Mouse (Mus musculus) midbrain, embryonic 15.5 days (tissue): ENCODE measurements around the gene Papln. TPM values are rescaled to one million over a fixed set of nuclear protein-coding genes. Genes with fewer than 3 reads are reported as not detected.

Source experiments
- ATAC-seq: fragments of 200-750 bp; cut with Nextera tagmentation; replicated peaks from 2 replicates; pipeline ENCODE4 v1.8.0; 2017; ENCODE audit warnings: moderate TSS enrichment
- H3K27ac ChIP-seq: fragments of 300-500 bp; sonication (generic); 2 replicates; pipeline ENCODE4 v1.5.1; 2015; ENCODE audit warnings: mild to moderate bottlenecking, inconsistent platforms
- H3K27me3 ChIP-seq: fragments of 300-500 bp; sonication (generic); replicated peaks from 2 replicates; pipeline ENCODE4 v1.6.1; 2015; ENCODE audit warnings: inconsistent platforms
- H3K36me3 ChIP-seq: fragments of 300-500 bp; sonication (generic); replicated peaks from 2 replicates; pipeline ENCODE4 v1.6.1; 2015; ENCODE audit warnings: inconsistent platforms
- H3K4me1 ChIP-seq: fragments of 300-500 bp; sonication (generic); 2 replicates; pipeline ENCODE4 v1.6.1; 2015; ENCODE audit warnings: inconsistent platforms
- H3K4me2 ChIP-seq: fragments of 300-500 bp; sonication (generic); 2 replicates; pipeline ENCODE4 v1.6.1; 2015; ENCODE audit warnings: inconsistent platforms, mild to moderate bottlenecking, moderate library complexity
- H3K4me3 ChIP-seq: fragments of 300-500 bp; sonication (generic); 2 replicates; pipeline ENCODE4 v1.5.1; 2015; ENCODE audit warnings: mild to moderate bottlenecking, inconsistent platforms
- H3K9ac ChIP-seq: fragments of 300-500 bp; sonication (generic); 2 replicates; pipeline ENCODE4 v1.6.1; 2015; ENCODE audit warnings: mild to moderate bottlenecking, inconsistent platforms
- H3K9me3 ChIP-seq: fragments of 300-500 bp; sonication (generic); 2 replicates; pipeline ENCODE4 v1.6.1; 2016; ENCODE audit warnings: inconsistent platforms
- WGBS: fragments of 180-500 bp; shearing (Covaris S2); methylation state at CpG from one replicate; pipeline ENCODE4 v1.1.7; 2015; ENCODE audit warnings: mixed read lengths; 5-methylcytosine and 5-hydroxymethylcytosine counted together
- polyA plus RNA-seq: library from polyadenylated mRNA; unstranded; fragments of >200 nt; fragmentation: Nextera tagmentation; extraction: Ambion mirVana; gene quantifications from 2 replicates; pipeline ENCODE4 v1.2.1, GENCODE M21; 2015

Papln gene
- polyA plus RNA-seq, 1 experiment from 2014 or later = 0.22 TPM

GRCm38 (mm10) chr12:83770418-83771256 is 7.2 kb downstream of the Papln start:
- H3K9me3 ChIP-seq = no peaks in the 10 kb centered on the region
- no peaks in the 10 kb centered on the region for H3K36me3 ChIP-seq
- H3K4me2 ChIP-seq = peak overlapping the region; percentile 14
- H3K4me3 ChIP-seq = no peak overlapping the region
- peaks cover 12% of the 10 kb centered on the region for H3K4me1 ChIP-seq
- no peak overlapping the region for H3K27ac ChIP-seq
- no peaks in the 10 kb centered on the region for H3K27me3 ChIP-seq
- H3K9ac ChIP-seq = no peak overlapping the region
- ATAC-seq = 0 out of 2 replicates have a peak, but pooled peaks have one; percentile 48
- 5% methylated on average over 25 of the region's 25 CpGs for WGBS

- no peak for ATAC-seq
- Histone ChIP-seq H3K9ac (no peak overlapping the region), H3K36me3 (no peaks in the 10 kb centered on the region), H3K4me2 (no peak overlapping the region), H3K9me3 (no peaks in the 10 kb centered on the region), H3K27ac (no peak overlapping the region), H3K4me3 (no peak overlapping the region), H3K4me1 (peaks cover 3% of the 10 kb centered on the region), H3K27me3 (no peaks in the 10 kb centered on the region)
- WGBS = 57% methylated on average over 12 of the region's 12 CpGs
These were observed 12.2 kb downstream of the Papln start for GRCm38 (mm10) chr12:83775621-83776020.

- H3K9ac ChIP-seq = no peak overlapping the region
- H3K9me3 ChIP-seq = no peaks in the 10 kb centered on the region
- no peaks in the 10 kb centered on the region for H3K27me3 ChIP-seq
- H3K4me3 ChIP-seq = no peak overlapping the region
- no peak for ATAC-seq
- H3K4me1 ChIP-seq = no peaks in the 10 kb centered on the region
- no peak overlapping the region for H3K27ac ChIP-seq
- no peaks in the 10 kb centered on the region for H3K36me3 ChIP-seq
- no peak overlapping the region for H3K4me2 ChIP-seq
- 87% methylated on average over 7 of the region's 7 CpGs for WGBS
These were observed 13.3 kb downstream of the Papln start for GRCm38 (mm10) chr12:83776766-83777165.

- H3K27me3 ChIP-seq = no peaks in the 10 kb centered on the region
- no peaks in the 10 kb centered on the region for H3K4me1 ChIP-seq
- no peak overlapping the region for H3K4me3 ChIP-seq
- 85% methylated on average over 3 of the region's 3 CpGs for WGBS
- H3K4me2 ChIP-seq = no peak overlapping the region
- H3K9ac ChIP-seq = no peak overlapping the region
- no peak overlapping the region for H3K27ac ChIP-seq
- no peaks in the 10 kb centered on the region for H3K9me3 ChIP-seq
- ATAC-seq = no peak
- H3K36me3 ChIP-seq = no peaks in the 10 kb centered on the region
These were observed 16.7 kb downstream of the Papln start for GRCm38 (mm10) chr12:83780181-83780580.

GRCm38 (mm10) chr12:83781204-83781603 is 17.8 kb downstream of the Papln start:
- H3K27me3 ChIP-seq = no peaks in the 10 kb centered on the region
- H3K9me3 ChIP-seq = no peaks in the 10 kb centered on the region
- WGBS = 72% methylated on average over 7 of the region's 7 CpGs
- ATAC-seq = no peak
- no peak overlapping the region for H3K9ac ChIP-seq
- H3K4me3 ChIP-seq = no peak overlapping the region
- no peaks in the 10 kb centered on the region for H3K4me1 ChIP-seq
- H3K36me3 ChIP-seq = no peaks in the 10 kb centered on the region
- no peak overlapping the region for H3K4me2 ChIP-seq
- H3K27ac ChIP-seq = no peak overlapping the region

- Histone ChIP-seq H3K4me2 (no peak overlapping the region), H3K27ac (no peak overlapping the region), H3K4me1 (no peaks in the 10 kb centered on the region), H3K36me3 (no peaks in the 10 kb centered on the region), H3K27me3 (no peaks in the 10 kb centered on the region), H3K9ac (no peak overlapping the region), H3K9me3 (no peaks in the 10 kb centered on the region), H3K4me3 (no peak overlapping the region)
- 71% methylated on average over 23 of the region's 23 CpGs for WGBS
- ATAC-seq = no peak
These were observed 18.3 kb downstream of the Papln start for GRCm38 (mm10) chr12:83781640-83782278.

GRCm38 (mm10) chr12:83782669-83783068 is 19.2 kb downstream of the Papln start:
- Histone ChIP-seq H3K9ac (no peak overlapping the region), H3K9me3 (no peaks in the 10 kb centered on the region), H3K4me1 (no peaks in the 10 kb centered on the region), H3K27ac (no peak overlapping the region), H3K4me2 (no peak overlapping the region), H3K4me3 (no peak overlapping the region), H3K27me3 (no peaks in the 10 kb centered on the region), H3K36me3 (no peaks in the 10 kb centered on the region)
- no peak for ATAC-seq
- WGBS = 86% methylated on average over 10 of the region's 10 CpGs

GRCm38 (mm10) chr12:83785305-83785704 is 21.9 kb downstream of the Papln start:
- no peak overlapping the region for H3K4me2 ChIP-seq
- H3K9me3 ChIP-seq = no peaks in the 10 kb centered on the region
- 60% methylated on average over 4 of the region's 4 CpGs for WGBS
- H3K27ac ChIP-seq = no peak overlapping the region
- no peak overlapping the region for H3K4me3 ChIP-seq
- no peaks in the 10 kb centered on the region for H3K36me3 ChIP-seq
- no peaks in the 10 kb centered on the region for H3K27me3 ChIP-seq
- H3K9ac ChIP-seq = no peak overlapping the region
- no peaks in the 10 kb centered on the region for H3K4me1 ChIP-seq
- ATAC-seq = no peak

GRCm38 (mm10) chr12:83789051-83789780 is 25.8 kb downstream of the Papln start:
- no peak; the same call in 1 of the 2 replicates for ATAC-seq
- Histone ChIP-seq H3K9ac (no peak overlapping the region), H3K9me3 (no peaks in the 10 kb centered on the region), H3K4me1 (no peaks in the 10 kb centered on the region), H3K27ac (no peak overlapping the region), H3K4me2 (no peak overlapping the region), H3K36me3 (no peaks in the 10 kb centered on the region), H3K27me3 (no peaks in the 10 kb centered on the region), H3K4me3 (no peak overlapping the region)
- 87% methylated on average over 17 of the region's 17 CpGs for WGBS

GRCm38 (mm10) chr12:83789781-83790140 is 26.3 kb downstream of the Papln start:
- Histone ChIP-seq H3K27me3 (no peaks in the 10 kb centered on the region), H3K9me3 (no peaks in the 10 kb centered on the region), H3K4me3 (no peak overlapping the region), H3K4me2 (no peak overlapping the region), H3K9ac (no peak overlapping the region), H3K27ac (no peak overlapping the region), H3K36me3 (no peaks in the 10 kb centered on the region), H3K4me1 (no peaks in the 10 kb centered on the region)
- 50% methylated on average over 4 of the region's 4 CpGs for WGBS
- no peak for ATAC-seq

- Histone ChIP-seq H3K4me1 (no peaks in the 10 kb centered on the region), H3K27ac (no peak overlapping the region), H3K36me3 (no peaks in the 10 kb centered on the region), H3K9ac (no peak overlapping the region), H3K27me3 (no peaks in the 10 kb centered on the region), H3K4me3 (no peak overlapping the region), H3K4me2 (no peak overlapping the region), H3K9me3 (no peaks in the 10 kb centered on the region)
- WGBS = 80% methylated on average over 4 of the region's 4 CpGs
- no peak for ATAC-seq
These were observed 27.3 kb downstream of the Papln start for GRCm38 (mm10) chr12:83790749-83791148.

- no peak overlapping the region for H3K9ac ChIP-seq
- no peaks in the 10 kb centered on the region for H3K36me3 ChIP-seq
- H3K27me3 ChIP-seq = no peaks in the 10 kb centered on the region
- no peak overlapping the region for H3K27ac ChIP-seq
- no peak overlapping the region for H3K4me3 ChIP-seq
- WGBS = 80% methylated on average over 10 of the region's 10 CpGs
- H3K9me3 ChIP-seq = no peaks in the 10 kb centered on the region
- ATAC-seq = no peak
- no peaks in the 10 kb centered on the region for H3K4me1 ChIP-seq
- H3K4me2 ChIP-seq = no peak overlapping the region
These were observed 28.3 kb downstream of the Papln start for GRCm38 (mm10) chr12:83791737-83792136.
